Mouse (Mus musculus): ENCODE results near the gene Col7a1. TPM values are rescaled to one million over a fixed set of nuclear protein-coding genes. Genes with fewer than 3 reads are reported as not detected.

Col7a1 gene
- total RNA-seq, 2 experiments from 2014 or later = 1.9 to 2.3 TPM

DNA sequence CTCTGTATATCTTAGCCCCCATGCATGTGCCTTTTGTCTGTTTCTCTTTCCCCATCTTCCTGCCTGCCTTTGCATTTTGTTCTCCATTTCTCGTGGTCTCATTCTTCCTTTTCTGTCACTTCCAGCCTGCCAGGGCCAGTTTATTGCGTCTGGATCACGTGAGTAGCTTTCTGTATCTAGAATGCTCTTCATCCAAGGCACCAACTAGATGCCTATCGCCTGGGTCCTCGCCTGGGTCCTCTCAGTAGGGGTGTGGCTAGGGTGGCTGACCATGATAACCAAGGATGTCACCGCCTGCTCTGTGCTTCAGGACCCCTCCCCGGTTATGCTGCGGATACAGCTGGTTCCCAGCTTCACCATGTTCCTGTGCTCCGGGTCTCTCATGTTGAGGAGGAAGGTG lies 29.8 kb downstream of the Col7a1 start:
- no peak for DNase-seq (ENCODE audit: low spot score in 2 of 2)

DNA sequence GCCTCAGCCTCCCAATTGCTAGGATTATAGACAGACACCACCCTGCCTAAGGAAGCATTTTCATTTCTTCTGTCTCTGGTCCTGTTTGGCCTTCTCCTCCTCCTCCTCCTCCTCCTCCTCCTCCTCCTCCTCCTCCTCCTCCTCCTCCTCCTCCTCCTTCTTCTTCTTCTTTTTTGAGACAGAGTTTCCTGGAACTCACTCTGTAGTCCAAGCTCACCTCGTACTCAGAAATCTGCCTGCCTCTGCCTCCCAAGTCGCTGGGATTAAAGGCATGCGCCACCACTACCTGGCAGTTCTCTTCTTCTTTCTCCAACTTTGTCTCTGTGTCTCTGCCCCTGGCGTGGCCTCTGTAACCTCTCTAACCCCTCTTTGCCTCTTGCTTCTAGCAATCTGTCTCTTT lies 32.3 kb downstream of the Col7a1 start, which contains the start of gene Ucn2:
Gene Ucn2, plus strand, starts transcription at position 301 of the 400 bp plus-strand sequence.
- no peak for DNase-seq (ENCODE audit: low spot score in 2 of 2)

DNA sequence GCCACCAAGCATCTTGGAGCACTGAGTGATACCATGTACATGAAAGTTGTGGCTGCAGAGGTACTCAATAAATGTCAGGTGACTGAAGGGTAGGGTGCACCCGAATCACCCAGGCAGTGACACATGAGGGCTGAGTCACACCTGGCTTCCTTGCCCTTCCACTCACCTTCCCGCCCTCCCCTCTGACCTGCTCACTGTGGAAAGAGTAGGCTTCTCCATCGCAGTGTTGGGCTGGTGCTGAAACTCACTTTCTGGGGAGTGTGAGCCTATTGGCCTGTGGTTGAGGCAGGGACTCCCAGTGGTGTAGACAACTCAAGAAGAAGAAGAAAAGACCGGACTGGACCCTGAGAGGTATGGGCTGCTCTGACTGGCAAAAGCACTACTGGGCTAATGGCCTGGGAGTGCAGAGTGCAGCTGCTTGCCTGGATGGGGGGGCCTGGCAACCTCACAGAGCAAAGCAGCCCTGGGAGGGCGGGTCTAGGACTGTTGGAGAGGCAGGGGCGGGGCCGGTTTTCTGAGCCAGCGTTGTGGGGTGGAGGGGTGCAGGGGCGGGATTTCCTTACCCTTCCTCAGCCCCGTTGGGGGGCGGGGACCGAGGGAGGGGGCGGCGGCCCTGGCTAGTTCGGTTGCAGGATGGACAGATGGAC lies 34.4 kb downstream of the Col7a1 start:
- no peak for DNase-seq (ENCODE audit: low spot score in 2 of 2)

DNA sequence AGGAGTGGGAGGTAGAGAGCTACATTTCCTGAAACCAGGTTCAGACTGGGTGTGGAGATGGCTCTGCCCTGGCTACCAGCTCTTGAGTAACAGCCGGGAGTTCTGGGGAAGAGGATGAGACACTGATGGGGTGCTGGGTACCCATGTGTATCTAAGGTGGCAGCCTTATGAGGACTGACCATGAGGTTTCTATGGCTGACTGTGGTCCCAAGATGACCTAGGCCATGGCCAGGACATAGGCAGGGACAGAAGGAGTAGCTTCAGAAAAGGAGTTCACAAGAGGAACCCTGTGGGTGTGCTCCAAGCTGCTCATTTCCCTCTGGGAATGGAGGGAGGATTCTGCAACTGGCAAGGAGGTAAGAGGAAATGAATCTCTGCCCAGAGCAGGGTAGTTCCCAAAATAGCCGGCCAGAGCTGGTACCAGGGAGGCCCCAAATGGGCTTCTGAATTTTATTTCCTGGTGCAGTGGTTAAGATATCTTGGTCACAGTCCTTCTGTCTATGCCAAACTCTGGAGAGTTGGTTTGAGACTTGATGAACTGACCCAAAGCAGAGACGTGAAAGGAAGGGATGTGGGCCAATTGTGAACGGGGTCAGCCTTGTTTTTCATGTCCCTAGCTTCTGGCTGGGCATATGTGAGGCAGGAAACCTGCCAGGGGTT lies 36.5 kb downstream of the Col7a1 start:
- no peak for DNase-seq (ENCODE audit: low spot score in 2 of 2)

DNA sequence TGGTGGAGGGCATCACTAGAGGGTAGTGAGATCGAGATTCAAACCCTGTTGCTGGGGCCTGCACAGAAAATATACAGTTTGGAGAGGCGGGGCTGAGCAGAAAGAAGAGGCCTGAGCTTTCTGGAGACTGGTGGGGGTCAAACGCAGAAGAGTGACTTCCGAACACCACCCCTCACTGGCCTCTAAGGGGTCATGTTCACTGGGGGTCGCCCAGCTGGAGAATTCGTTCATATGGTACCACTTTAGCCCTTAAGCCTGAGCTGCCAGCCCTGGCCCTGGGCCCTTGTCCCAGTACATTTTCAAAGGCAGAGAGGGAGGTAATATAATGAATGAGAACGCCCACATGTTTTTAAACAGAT lies 37.1 kb downstream of the Col7a1 start:
- DNase-seq (ENCODE audit: low spot score in 2 of 2) = peak in 1 of 2 experiments; percentile 38

DNA sequence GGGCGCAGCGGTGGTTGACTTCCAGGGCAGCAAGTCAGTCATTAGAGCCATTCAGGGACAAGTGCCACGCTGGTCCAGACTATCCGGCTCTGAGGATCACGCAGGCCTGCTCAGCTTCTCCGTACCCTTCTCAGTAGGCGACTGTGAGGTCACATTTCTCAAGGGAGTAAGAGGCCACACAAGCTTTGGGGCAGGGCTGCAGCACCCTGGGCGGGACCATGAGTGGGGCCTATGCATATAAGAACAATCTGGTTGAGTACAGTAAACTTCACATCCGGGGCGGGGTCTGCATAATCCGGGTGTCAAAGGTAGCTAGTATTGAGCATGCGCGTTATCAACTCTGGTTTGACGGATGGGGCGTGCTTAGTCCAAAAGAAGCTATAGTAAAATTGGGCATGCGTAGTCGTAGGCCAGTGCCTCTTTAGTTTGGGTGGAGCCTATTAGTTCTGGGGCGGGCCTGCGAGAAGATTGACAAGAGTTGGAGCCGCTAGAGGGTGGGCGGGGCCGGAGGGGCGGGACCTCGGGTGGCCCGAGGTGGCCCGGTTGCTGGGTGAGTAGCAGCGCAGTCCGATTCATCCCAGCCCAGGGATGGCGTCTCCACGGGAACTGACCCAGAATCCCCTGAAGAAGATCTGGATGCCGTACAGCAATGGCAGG lies 38.2 kb downstream of the Col7a1 start, which contains the start of gene Pfkfb4:
Gene Pfkfb4, plus strand, starts transcription at position 351 of the 657 bp plus-strand sequence.
- peak; percentile 93 to 96 for DNase-seq (ENCODE audit: low spot score in 2 of 2)

DNA sequence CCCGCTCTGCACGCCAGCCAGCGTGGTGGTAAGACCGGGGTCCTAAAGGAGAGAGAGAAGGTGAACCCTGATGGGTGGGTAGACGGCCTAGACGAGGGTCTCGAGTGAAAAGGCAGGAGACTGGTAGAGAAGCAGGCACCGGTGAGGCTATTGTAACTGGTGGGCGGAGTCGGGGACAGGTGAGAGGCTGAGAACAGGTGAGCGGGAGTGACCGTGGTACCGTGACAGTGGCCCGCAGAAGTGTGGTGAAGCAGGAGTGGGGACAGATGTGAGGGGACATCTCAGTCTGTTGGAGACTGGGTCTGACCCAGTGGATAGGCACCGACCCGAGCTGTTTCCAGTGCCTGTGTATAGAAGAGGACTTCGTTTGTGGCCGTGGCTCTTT lies 38.7 kb downstream of the Col7a1 start:
- DNase-seq (ENCODE audit: low spot score in 2 of 2) = no peak

DNA sequence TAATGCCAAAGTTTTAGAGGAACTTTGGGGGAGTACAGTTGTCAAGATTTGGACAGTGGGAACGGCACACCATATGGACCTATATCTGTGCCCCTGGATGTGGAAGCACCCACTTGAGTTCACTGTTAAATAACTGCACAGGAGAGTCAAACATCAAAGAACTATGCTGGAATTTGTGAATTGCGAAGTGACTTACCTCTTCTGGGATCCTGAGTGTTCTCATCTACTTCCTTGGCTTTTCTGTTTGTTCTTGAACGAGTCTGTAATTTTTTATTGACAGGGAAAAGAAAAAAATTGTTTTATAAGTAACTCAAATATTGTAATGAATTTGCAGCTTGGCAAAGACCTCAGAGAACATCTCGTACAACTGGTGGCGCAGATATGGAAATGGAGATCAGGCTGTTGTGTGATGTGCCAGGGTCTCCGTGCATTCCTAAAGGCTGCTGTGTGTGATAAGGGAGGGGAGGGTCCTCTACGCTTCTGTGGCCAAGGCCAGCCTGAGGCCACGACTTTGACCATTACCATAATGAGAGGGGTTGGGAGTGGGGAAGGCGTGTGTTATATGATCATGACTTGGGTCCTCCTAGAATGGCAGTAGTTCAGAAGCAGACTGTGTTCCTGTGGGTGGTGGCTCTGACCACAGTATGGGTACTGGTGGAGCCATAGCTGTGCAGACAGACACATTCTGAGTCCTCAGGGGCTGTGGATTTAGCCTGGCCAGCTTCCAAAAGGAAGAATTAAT lies 39.4 kb downstream of the Col7a1 start:
- DNase-seq (ENCODE audit: low spot score in 2 of 2) = peak in 1 of 2 experiments; percentile 37

DNA sequence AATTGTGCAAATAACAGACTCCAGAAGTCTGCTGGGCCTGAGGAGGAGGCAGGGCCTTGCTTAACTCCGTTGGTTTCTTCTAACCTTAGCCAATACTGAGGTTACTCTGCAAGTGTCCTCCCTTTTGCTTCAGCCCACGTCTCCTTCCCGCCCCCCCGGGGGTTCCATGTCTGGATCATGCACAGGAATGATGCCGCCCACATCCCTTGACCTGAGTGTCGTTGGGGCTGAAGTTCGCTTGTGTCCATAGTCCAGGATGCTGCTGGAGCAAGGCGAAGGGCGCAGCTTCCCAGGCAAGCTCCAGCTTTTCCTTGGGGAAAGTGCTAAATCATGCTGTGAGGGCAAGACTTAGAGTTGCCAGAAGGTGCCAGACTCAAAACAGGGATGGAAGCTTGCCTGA lies 43.0 kb downstream of the Col7a1 start:
- no peak for DNase-seq (ENCODE audit: low spot score in 2 of 2)

DNA sequence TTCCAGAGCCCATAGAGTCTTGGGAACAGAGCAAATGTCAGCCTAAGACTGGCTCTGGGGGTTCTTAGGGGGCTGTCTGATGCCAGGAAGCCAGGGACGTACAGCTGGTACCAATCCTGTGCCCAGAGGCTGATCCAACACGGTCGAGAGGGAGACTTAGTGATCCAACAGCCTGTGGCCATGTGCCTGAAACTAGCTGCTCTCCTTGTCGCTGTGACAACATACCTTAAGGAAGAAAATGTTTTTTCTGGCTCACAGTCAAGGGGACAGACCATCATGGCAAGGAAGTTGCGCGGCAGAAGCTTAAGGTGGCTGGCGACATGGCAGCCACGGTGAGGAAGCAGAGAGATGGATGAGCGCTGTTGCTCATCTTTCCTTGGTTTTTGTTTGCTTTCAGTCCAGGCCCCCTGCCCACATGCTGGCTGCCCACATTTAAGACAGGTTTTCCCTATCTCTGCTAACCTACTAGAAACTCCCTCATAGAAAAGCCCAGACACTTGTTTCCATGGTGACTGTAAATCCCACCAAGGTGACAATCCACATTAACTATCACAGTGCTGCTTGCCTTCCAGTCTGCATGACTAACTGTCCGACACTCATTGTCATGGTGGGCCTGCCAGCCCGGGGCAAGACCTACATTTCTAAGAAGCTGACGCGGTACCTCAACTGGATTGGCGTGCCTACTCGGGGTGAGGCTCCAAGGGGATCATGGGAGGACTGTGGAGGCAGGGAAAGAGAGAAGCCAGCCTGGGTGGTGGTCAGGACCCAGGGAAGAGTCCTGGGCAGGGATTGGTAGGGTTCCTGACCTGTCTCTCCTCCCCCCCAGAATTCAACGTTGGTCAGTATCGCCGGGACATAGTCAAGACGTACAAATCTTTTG lies 45.1 kb downstream of the Col7a1 start:
- DNase-seq (ENCODE audit: low spot score in 2 of 2) = no peak

DNA sequence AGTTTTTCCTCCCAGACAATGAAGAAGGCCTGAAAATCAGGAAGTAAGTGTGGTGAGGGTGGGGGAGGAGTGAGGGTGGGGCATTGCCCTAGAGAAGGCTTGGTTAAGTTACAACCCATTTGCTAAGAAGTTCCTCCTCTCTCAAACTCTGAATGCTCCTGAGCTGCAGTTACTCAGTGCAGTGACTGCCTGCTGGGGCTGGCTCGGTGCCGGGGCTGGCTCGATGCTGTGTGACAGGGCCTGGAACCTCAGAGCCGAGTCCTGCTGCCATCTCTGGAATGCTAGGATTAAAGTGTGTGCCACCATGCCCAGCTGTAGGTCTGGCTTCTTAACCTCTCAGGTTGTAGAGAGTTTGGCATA lies 45.8 kb downstream of the Col7a1 start:
- no peak for DNase-seq (ENCODE audit: low spot score in 2 of 2)

DNA sequence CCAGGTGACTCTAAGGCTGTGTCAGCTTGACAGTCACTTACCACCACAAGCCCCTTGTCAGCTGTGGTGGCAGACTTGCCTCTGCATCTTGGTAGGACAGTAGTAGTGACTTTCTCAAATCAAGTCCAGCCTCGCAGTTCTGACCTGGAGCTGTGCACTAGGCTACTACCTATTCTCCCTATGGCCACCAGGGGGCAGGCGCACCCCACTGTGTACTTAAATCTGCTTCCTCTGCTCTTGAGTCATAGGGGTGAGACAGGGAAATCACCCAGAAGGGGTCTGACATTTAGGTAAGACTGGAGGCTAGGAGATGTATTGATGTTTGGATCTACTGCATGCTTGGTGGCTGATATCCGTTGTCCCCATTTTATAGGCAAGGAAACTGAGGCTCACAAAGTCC lies 47.3 kb downstream of the Col7a1 start:
- DNase-seq (ENCODE audit: low spot score in 2 of 2) = peak in 1 of 2 experiments; percentile 81

DNA sequence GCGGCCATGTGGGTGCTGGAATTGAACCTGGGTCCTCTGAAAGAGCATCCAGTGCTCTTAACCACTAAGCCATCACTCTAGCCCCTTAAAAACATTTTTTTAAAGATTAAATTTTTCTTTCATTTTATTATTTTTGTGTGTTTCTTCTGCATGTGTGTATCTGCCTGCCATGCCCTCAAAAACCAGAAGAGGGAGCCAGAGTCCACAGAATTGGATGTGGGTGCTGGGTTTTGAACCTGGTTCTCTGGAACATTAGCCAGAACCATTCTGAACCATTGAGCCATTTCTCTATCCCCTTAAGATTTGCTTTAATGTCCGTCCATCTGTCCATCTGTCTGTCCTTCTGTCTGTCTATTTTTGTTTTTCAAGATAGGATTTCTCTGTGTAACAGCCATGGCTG lies 49.8 kb downstream of the Col7a1 start:
- DNase-seq (ENCODE audit: low spot score in 2 of 2) = peak in 1 of 2 experiments; percentile 56

DNA sequence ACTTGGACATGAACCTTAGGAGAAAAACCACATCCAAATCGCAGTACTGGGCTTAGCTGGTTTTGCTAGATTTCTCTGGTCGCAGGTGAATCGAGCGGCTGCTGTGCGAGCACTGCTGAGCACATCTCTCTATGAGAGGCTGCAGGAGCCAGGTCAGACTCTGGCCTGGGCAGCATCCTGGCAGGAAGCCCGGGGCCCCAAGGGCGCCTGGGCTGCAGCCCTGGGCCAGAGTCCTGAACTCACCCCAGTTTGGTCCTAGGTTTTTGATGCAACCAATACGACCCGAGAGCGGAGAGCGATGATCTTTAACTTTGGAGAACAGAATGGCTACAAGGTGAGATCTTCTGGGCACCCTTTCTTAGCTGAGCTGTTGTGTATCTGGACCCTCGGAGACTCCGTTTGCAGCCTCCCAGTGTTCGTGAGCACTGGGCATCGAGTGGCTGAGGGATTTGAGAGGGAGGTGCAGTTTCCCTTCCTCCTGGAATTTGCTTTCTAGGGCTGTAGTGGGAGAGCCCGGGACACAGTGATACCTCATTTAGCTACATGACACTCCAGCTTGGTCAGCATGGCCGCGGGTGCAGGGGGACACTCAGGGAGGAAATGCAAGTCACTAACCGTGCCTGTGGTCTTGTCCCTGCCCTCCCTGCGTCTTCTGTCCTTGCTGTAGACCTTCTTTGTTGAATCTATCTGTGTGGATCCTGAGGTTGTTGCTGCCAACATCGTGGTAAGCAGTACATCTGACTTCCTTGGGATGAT lies 53.8 kb downstream of the Col7a1 start:
- no peak for DNase-seq (ENCODE audit: low spot score in 2 of 2)

DNA sequence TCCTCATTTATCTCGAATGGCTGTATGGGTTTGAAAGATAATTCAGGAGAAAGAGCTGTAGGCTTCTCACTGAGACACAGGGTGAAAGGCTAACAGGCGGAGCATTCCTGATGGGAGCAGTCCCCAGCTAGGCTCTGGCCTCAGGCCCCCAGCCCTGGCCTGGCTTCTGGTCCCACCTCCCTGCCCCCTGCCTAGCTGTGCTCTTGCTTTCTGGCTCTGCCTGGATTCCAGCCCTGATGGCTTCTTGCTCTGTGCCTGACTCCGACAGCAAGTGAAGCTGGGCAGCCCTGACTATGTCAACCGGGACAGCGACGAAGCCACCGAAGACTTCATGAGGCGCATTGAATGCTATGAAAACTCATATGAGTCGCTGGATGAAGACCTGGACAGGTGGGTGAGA lies 54.7 kb downstream of the Col7a1 start:
- DNase-seq (ENCODE audit: low spot score in 2 of 2) = no peak

DNA sequence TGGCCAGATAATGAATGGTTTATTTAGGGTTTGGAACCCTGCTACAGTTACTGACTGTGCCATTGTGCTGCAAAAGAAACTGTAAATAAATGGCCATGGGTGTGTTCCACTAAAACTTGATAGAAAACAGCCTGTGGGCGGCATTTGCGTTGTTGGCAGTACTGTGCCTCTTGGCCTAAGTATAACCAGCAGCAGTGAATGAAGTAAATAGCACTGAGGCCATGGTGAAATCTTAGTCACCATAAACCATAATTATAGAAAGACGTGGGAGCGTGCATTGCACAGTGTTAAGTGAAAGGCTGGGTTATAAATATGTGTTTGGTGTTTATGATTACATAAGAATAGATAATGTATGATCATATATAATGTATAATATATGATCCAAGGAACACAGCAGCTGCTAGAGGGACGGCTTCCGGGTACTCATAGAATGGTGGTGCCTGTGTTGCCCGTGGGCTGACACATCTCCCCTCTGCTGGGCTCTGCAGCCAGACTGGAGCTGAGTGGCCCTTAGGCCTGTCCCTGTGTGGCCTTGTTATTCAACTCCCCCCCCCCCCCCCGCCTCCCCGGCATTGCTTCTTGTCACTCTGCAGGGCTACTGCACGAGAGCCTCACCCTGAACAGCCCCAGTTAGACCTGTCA lies 55.7 kb downstream of the Col7a1 start:
- peak in 1 of 2 experiments; percentile 50 for DNase-seq (ENCODE audit: low spot score in 2 of 2)

DNA sequence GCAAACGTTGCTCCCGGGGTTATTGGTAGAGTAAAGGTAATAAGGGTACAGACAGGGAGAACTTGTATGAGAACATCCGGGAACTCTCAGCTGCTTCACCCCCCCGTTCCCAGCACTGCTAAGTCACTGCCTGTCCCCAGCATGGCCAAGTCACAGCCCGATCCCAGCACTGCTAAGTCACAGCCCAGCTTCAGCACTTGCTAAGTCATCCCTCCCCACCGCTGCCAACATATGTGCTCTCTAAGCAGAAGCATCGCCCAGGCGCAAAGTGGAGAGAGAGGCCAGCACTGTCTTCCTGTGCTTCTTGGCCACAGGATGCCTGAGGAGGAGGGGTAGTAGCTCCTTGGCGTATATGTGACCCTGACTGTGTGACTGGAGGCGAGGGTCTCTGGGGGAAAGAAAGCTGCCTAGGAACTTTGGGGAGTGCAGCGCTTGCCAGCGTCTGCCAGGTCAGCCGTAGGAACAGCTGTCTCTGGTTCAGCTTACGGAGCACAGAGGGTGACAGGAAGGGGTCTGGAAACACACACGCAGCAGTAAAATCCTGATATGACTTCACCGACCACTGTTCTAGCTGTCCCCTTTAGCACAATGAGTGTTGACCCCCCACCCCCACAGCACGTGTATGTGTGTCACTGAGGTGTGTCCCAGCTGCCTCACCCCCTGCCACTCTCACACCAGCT lies 56.4 kb downstream of the Col7a1 start:
- DNase-seq (ENCODE audit: low spot score in 2 of 2) = no peak

DNA sequence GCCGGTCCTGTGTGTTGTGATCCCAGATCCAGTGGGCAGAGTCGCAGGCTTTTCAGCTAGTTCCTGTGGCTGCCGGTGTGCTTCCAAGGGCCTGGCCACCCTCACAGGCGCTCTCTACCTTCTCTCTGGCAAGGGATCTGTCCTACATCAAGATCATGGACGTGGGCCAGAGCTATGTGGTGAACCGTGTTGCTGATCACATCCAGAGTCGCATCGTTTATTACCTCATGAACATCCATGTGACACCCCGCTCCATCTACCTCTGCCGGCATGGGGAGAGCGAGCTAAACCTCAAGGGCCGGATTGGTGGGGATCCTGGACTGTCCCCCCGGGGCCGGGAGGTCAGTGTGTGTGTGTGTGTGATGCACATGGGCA lies 56.9 kb downstream of the Col7a1 start:
- DNase-seq (ENCODE audit: low spot score in 2 of 2) = no peak

DNA sequence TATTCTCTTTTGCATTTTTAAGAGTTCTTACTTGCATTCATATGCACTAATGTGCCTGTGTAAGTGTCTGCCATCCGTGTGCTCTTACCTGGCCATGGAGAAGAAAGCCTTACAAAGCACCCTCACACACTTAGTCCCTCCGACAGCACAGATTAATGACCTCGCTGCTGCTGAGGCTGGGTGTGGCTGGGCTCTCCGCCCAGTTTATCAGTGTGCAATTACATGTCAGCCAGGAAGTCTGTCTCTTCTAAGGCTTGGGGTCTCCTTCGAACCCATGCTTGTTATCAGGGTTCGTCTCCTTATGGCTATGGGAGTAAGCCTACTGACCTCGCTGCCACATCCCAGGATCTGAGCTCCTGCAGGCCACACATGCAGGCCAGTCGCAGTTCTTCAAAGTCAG lies 62.0 kb downstream of the Col7a1 start:
- DNase-seq (ENCODE audit: low spot score in 2 of 2) = no peak
